Mouse (Mus musculus) heart, embryonic 12.5 days (tissue): ENCODE measurements around the gene 1700021F07Rik. TPM values are rescaled to one million over a fixed set of nuclear protein-coding genes. Genes with fewer than 3 reads are reported as not detected.

Experiments
- ATAC-seq: fragments of 200-750 bp; cut with Nextera tagmentation; 2 replicates; pipeline ENCODE4 v1.8.0; 2017; ENCODE audit warnings: moderate TSS enrichment, moderate library complexity; ENCODE audit not compliant: insufficient number of reproducible peaks, low FRiP score
- H3K27ac ChIP-seq: fragments of 300-500 bp; sonication (generic); 2 replicates; pipeline ENCODE4 v1.5.1; 2016; ENCODE audit warnings: mild to moderate bottlenecking, moderate library complexity; ENCODE audit not compliant: poor library complexity, severe bottlenecking
- H3K27me3 ChIP-seq: fragments of 300-500 bp; sonication (generic); replicated peaks from 2 replicates; pipeline ENCODE4 v1.6.1; 2016; ENCODE audit warnings: mild to moderate bottlenecking, moderate library complexity
- H3K36me3 ChIP-seq: fragments of 300-500 bp; sonication (generic); 2 replicates; pipeline ENCODE4 v1.6.1; 2016; ENCODE audit warnings: mild to moderate bottlenecking, moderate library complexity
- H3K4me1 ChIP-seq: fragments of 300-500 bp; sonication (generic); replicated peaks from 2 replicates; pipeline ENCODE4 v1.6.1; 2016; ENCODE audit warnings: mild to moderate bottlenecking
- H3K4me2 ChIP-seq: fragments of 300-500 bp; sonication (generic); 2 replicates; pipeline ENCODE4 v1.6.1; 2016; ENCODE audit warnings: mild to moderate bottlenecking, moderate library complexity
- H3K4me3 ChIP-seq: fragments of 300-500 bp; sonication (generic); 2 replicates; pipeline ENCODE4 v1.5.1; 2016; ENCODE audit warnings: mild to moderate bottlenecking
- H3K9ac ChIP-seq: fragments of 300-500 bp; sonication (generic); 2 replicates; pipeline ENCODE4 v1.6.1; 2016; ENCODE audit warnings: mild to moderate bottlenecking, moderate library complexity
- H3K9me3 ChIP-seq: fragments of 300-500 bp; sonication (generic); replicated peaks from 2 replicates; pipeline ENCODE4 v1.6.1; 2016; ENCODE audit warnings: mild to moderate bottlenecking, moderate library complexity
- WGBS: fragments of 180-500 bp; shearing (Covaris S2); methylation state at CpG from one replicate; pipeline ENCODE4 v1.1.7; 2016; 5-methylcytosine and 5-hydroxymethylcytosine counted together
- polyA plus RNA-seq: library from polyadenylated mRNA; unstranded; fragments of >200 nt; fragmentation: Nextera tagmentation; extraction: Ambion mirVana; gene quantifications from 2 replicates; pipeline ENCODE4 v1.2.1, GENCODE M21; 2016

1700021F07Rik gene
- polyA plus RNA-seq, 1 experiment from 2014 or later, result not detected

DNA sequence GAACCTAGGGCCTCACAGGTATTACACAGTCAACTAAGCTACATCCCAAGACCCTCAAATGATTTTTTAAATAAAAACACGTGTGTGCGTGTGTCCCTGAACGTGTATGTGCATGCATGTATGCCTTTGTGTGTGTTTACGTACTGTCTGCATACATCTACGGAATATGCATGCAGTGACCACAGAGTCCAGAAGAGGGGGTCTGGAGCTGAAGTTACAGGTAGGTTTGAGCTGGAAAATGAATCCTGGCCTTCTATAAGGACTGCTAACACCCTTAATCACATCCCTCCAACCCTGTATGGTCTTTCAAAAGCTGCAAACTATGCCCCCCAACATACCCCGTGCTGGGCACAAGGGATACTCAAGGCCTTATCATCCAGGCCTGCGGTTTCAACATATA, 41.0 kb downstream of the 1700021F07Rik start:
- Histone ChIP-seq H3K4me1 (no peaks in the 10 kb centered on the region), H3K9me3 (no peaks in the 10 kb centered on the region), H3K4me3 (no peak overlapping the region), H3K36me3 (no peaks in the 10 kb centered on the region), H3K9ac (no peak overlapping the region), H3K4me2 (no peak overlapping the region), H3K27me3 (0 out of 2 replicates have a peak, but pooled peaks cover 11% of the 10 kb centered on the region), H3K27ac (no peak overlapping the region)
- ATAC-seq, result no peak
- 63% methylated on average over 7 of the region's 7 CpGs for WGBS

DNA sequence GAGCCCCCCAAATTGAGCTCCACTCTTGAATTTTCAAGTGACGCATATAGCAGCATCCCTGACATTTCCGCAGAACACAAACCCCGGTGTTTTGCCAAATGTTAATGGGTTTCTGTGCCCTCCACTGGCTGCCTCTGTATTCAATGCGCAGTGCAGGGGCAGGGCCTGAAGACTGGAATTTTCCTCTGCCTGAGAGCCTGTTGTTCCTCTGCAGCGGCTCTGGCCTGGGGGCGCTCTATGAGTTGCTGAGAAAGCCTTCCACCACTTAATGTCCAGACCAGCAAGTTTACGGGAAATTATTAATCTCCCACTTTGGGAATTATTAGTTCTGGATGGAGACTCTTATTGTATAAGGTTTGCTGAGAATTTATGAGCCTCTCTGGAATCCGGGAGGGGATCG, 41.8 kb downstream of the 1700021F07Rik start:
- Histone ChIP-seq H3K4me3 (no peak overlapping the region), H3K4me2 (no peak overlapping the region), H3K9ac (no peak overlapping the region), H3K9me3 (no peaks in the 10 kb centered on the region), H3K27ac (no peak overlapping the region), H3K4me1 (no peaks in the 10 kb centered on the region), H3K36me3 (no peaks in the 10 kb centered on the region), H3K27me3 (0 out of 2 replicates have a peak, but pooled peaks cover 12% of the 10 kb centered on the region)
- ATAC-seq, result no peak
- WGBS, result 66% methylated on average over 9 of the region's 9 CpGs

Other genes starting within 250 kb of the 1700021F07Rik start
- gene Pmepa1, start 246.1 kb upstream of the 1700021F07Rik start, polyA plus RNA-seq, result 4.0 and 4.5 TPM in 2 replicates
- gene Ankrd60, start 55.8 kb downstream of the 1700021F07Rik start, polyA plus RNA-seq, result not detected in 2 replicates
- 39.3 and 39.5 TPM in 2 replicates for gene Rab22a, start 137.2 kb downstream of the 1700021F07Rik start, polyA plus RNA-seq
- gene 1700010B08Rik, start 196.8 kb downstream of the 1700021F07Rik start, polyA plus RNA-seq, result not detected in 2 replicates
- 10.0 and 10.1 TPM in 2 replicates for gene Vapb, start 214.9 kb downstream of the 1700021F07Rik start, polyA plus RNA-seq